Mouse (Mus musculus): ENCODE results near the gene Srsf5.

DNA sequence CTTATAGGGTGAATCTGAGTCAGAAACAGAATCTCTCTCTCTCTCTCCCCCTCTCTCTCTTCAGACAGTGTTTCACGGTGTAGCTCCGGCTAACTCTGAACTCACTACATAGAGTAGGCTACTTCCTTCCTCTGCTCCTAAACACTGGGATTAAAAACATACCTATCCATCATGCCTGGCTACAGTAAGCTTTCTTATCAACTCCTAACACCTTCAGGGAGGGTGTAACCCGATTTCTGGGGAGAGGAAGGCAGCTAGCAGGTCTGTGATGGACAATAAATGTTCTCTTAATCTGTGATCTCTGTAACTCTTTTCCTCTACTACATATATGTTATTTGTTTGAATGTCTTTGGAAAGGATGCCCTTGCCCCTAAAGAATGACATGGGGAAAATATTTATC, 1.9 kb upstream of the Srsf5 start:
- TF ChIP-seq CTCF (conservative IDR thresholded peaks at IDR 0.05; ENCODE audit: low read length) (no peak), NANOG (IDR thresholded peaks at IDR 0.05; ENCODE audit: borderline replicate concordance, low read length) (no peak)

Data from E14TG2a.4 (cell line).